Mouse (Mus musculus) forebrain, embryonic 16.5 days (tissue): ENCODE measurements around the gene Fbxw8. TPM values are rescaled to one million over a fixed set of nuclear protein-coding genes. Genes with fewer than 3 reads are reported as not detected.
A peak's percentile ranks its signal among the peaks of the same experiment; 100 is the strongest.

Source experiments
- ATAC-seq: fragments of 200-750 bp; cut with Nextera tagmentation; 2 replicates; pipeline ENCODE4 v1.8.0; 2017; ENCODE audit warnings: mild to moderate bottlenecking, moderate library complexity
- H3K27ac ChIP-seq: fragments of 300-500 bp; sonication (generic); 2 replicates; pipeline ENCODE4 v1.5.1; 2014; ENCODE audit warnings: low read length, control low read depth
- H3K27me3 ChIP-seq: fragments of 300-500 bp; sonication (generic); replicated peaks from 2 replicates; pipeline ENCODE4 v1.6.1; 2014; ENCODE audit warnings: low read length; ENCODE audit not compliant: control insufficient read depth, insufficient read depth
- H3K36me3 ChIP-seq: fragments of 300-500 bp; sonication (generic); 2 replicates; pipeline ENCODE4 v1.6.1; 2014; ENCODE audit not compliant: control insufficient read depth, insufficient read depth
- H3K4me1 ChIP-seq: fragments of 300-500 bp; sonication (generic); replicated peaks from 2 replicates; pipeline ENCODE4 v1.6.1; 2014; ENCODE audit warnings: low read length; ENCODE audit not compliant: control insufficient read depth, insufficient read depth
- H3K4me2 ChIP-seq: fragments of 300-500 bp; sonication (generic); 2 replicates; pipeline ENCODE4 v1.6.1; 2014; ENCODE audit warnings: mild to moderate bottlenecking, low read length, control low read depth
- H3K4me3 ChIP-seq: fragments of 300-500 bp; sonication (generic); replicated peaks from 2 replicates; pipeline ENCODE4 v1.5.1; 2014; ENCODE audit warnings: mild to moderate bottlenecking, low read length, control low read depth
- H3K9ac ChIP-seq: fragments of 300-500 bp; sonication (generic); replicated peaks from 2 replicates; pipeline ENCODE4 v1.6.1; 2014; ENCODE audit warnings: low read depth, low read length, control low read depth
- H3K9me3 ChIP-seq: fragments of 300-500 bp; sonication (generic); 2 replicates; pipeline ENCODE4 v1.6.1; 2016; ENCODE audit warnings: low read length; ENCODE audit not compliant: control insufficient read depth
- WGBS: fragments of 180-500 bp; shearing (Covaris S2); extraction: QIAGEN DNeasy Blood & Tissue Kit; methylation state at CpG from one replicate; pipeline ENCODE4 v1.1.7; 2014; 5-methylcytosine and 5-hydroxymethylcytosine counted together
- polyA plus RNA-seq: library from polyadenylated mRNA; unstranded; fragments of >200 nt; fragmentation: Nextera tagmentation; extraction: Ambion mirVana; gene quantifications from 2 replicates; pipeline ENCODE4 v1.2.1, GENCODE M21; 2015

The Fbxw8 gene
- polyA plus RNA-seq, 1 experiment from 2014 or later = 21.5 TPM

GRCm38 (mm10) chr5:118050743-118051142 is 104.5 kb downstream of the Fbxw8 start:
- no peak overlapping the region for H3K9ac ChIP-seq
- H3K27me3 ChIP-seq = no peaks in the 10 kb centered on the region
- 76% methylated on average over 4 of the region's 4 CpGs for WGBS
- H3K27ac ChIP-seq = no peak overlapping the region
- no peaks in the 10 kb centered on the region for H3K9me3 ChIP-seq
- H3K4me1 ChIP-seq = no peaks in the 10 kb centered on the region
- H3K36me3 ChIP-seq = no peaks in the 10 kb centered on the region
- ATAC-seq = no peak
- H3K4me3 ChIP-seq = no peak overlapping the region
- H3K4me2 ChIP-seq = no peak overlapping the region

- no peak overlapping the region for H3K27ac ChIP-seq
- no peaks in the 10 kb centered on the region for H3K27me3 ChIP-seq
- no peak overlapping the region for H3K9ac ChIP-seq
- 79% methylated on average over 5 of the region's 5 CpGs for WGBS
- H3K4me3 ChIP-seq = no peak overlapping the region
- no peak for ATAC-seq
- peaks cover 5% of the 10 kb centered on the region; the same call in 1 of the 2 replicates for H3K4me1 ChIP-seq
- H3K4me2 ChIP-seq = no peak overlapping the region
- no peaks in the 10 kb centered on the region for H3K9me3 ChIP-seq
- H3K36me3 ChIP-seq = no peaks in the 10 kb centered on the region
These were observed 106.3 kb downstream of the Fbxw8 start for GRCm38 (mm10) chr5:118048928-118049327.

- Histone ChIP-seq H3K36me3 (no peaks in the 10 kb centered on the region), H3K27me3 (no peaks in the 10 kb centered on the region), H3K9me3 (no peaks in the 10 kb centered on the region), H3K4me3 (no peak overlapping the region), H3K27ac (no peak overlapping the region), H3K4me1 (peaks cover 5% of the 10 kb centered on the region; the same call in 1 of the 2 replicates), H3K4me2 (no peak overlapping the region), H3K9ac (no peak overlapping the region)
- WGBS = 82% methylated on average over 4 of the region's 4 CpGs
- no peak for ATAC-seq
These were observed 106.9 kb downstream of the Fbxw8 start for GRCm38 (mm10) chr5:118048412-118048811.

GRCm38 (mm10) chr5:118047091-118047757 is 108.0 kb downstream of the Fbxw8 start:
- no peak overlapping the region for H3K9ac ChIP-seq
- WGBS = 87% methylated on average over 14 of the region's 14 CpGs
- ATAC-seq = no peak

GRCm38 (mm10) chr5:118045385-118045784 is 109.9 kb downstream of the Fbxw8 start:
- H3K4me3 ChIP-seq = no peak overlapping the region
- H3K36me3 ChIP-seq = no peaks in the 10 kb centered on the region
- H3K9ac ChIP-seq = no peak overlapping the region
- ATAC-seq = no peak
- WGBS = 96% methylated on average over 9 of the region's 9 CpGs
- peaks cover 5% of the 10 kb centered on the region; the same call in 1 of the 2 replicates for H3K4me1 ChIP-seq
- no peaks in the 10 kb centered on the region for H3K9me3 ChIP-seq
- no peaks in the 10 kb centered on the region for H3K27me3 ChIP-seq
- H3K4me2 ChIP-seq = no peak overlapping the region
- no peak overlapping the region for H3K27ac ChIP-seq

More at GRCm38 (mm10) chr5:118047091-118047757, 108.0 kb downstream of the Fbxw8 start:
- Histone ChIP-seq H3K4me1 (peaks cover 5% of the 10 kb centered on the region; the same call in 1 of the 2 replicates), H3K4me2 (no peak overlapping the region), H3K27ac (no peak overlapping the region), H3K4me3 (no peak overlapping the region), H3K9me3 (no peaks in the 10 kb centered on the region), H3K27me3 (no peaks in the 10 kb centered on the region), H3K36me3 (no peaks in the 10 kb centered on the region)

GRCm38 (mm10) chr5:118044907-118045306 is 110.4 kb downstream of the Fbxw8 start:
- Histone ChIP-seq H3K27me3 (no peaks in the 10 kb centered on the region), H3K27ac (no peak overlapping the region), H3K9me3 (no peaks in the 10 kb centered on the region), H3K36me3 (no peaks in the 10 kb centered on the region), H3K9ac (no peak overlapping the region), H3K4me3 (no peak overlapping the region), H3K4me1 (peaks cover 5% of the 10 kb centered on the region; the same call in 1 of the 2 replicates), H3K4me2 (no peak overlapping the region)
- ATAC-seq = peak; percentile 58
- WGBS = 59% methylated on average over 6 of the region's 6 CpGs

- 86% methylated on average over 4 of the region's 4 CpGs for WGBS
- H3K27me3 ChIP-seq = no peaks in the 10 kb centered on the region
- no peaks in the 10 kb centered on the region for H3K36me3 ChIP-seq
- H3K4me2 ChIP-seq = no peak overlapping the region
- no peaks in the 10 kb centered on the region for H3K9me3 ChIP-seq
- no peak overlapping the region for H3K27ac ChIP-seq
- H3K4me1 ChIP-seq = peaks cover 13% of the 10 kb centered on the region
- no peak for ATAC-seq
- no peak overlapping the region for H3K9ac ChIP-seq
- H3K4me3 ChIP-seq = no peak overlapping the region
These were observed 111.5 kb downstream of the Fbxw8 start for GRCm38 (mm10) chr5:118043761-118044160.

GRCm38 (mm10) chr5:118042599-118042998 is 112.7 kb downstream of the Fbxw8 start:
- no peak overlapping the region for H3K4me3 ChIP-seq
- no peaks in the 10 kb centered on the region for H3K36me3 ChIP-seq
- H3K4me2 ChIP-seq = no peak overlapping the region
- peaks cover 20% of the 10 kb centered on the region for H3K4me1 ChIP-seq
- H3K27me3 ChIP-seq = no peaks in the 10 kb centered on the region
- no peak for ATAC-seq
- no peaks in the 10 kb centered on the region for H3K9me3 ChIP-seq
- WGBS = 75% methylated on average over 6 of the region's 6 CpGs
- no peak overlapping the region for H3K27ac ChIP-seq
- H3K9ac ChIP-seq = no peak overlapping the region

- H3K9me3 ChIP-seq = no peaks in the 10 kb centered on the region
- no peak overlapping the region for H3K4me3 ChIP-seq
- H3K4me2 ChIP-seq = no peak overlapping the region
- H3K27me3 ChIP-seq = no peaks in the 10 kb centered on the region
- H3K36me3 ChIP-seq = no peaks in the 10 kb centered on the region
- peak overlapping the region; percentile 44; the same call in 1 of the 2 replicates for H3K27ac ChIP-seq
- peaks cover 20% of the 10 kb centered on the region for H3K4me1 ChIP-seq
- no peak overlapping the region for H3K9ac ChIP-seq
- no peak for ATAC-seq
- 16% methylated on average over 12 of the region's 12 CpGs for WGBS
These were observed 116.0 kb downstream of the Fbxw8 start for GRCm38 (mm10) chr5:118039241-118039668.
